Mouse (Mus musculus) fibroblast of lung, adult 2 months (primary cell): ENCODE measurements around the gene Ptgis.

Experiments
- DNase-seq: peaks from one replicate; pipeline ENCODE4 v3.0.0-alpha.2; 2011; ENCODE audit warnings: low read depth

Ptgis gene

DNA sequence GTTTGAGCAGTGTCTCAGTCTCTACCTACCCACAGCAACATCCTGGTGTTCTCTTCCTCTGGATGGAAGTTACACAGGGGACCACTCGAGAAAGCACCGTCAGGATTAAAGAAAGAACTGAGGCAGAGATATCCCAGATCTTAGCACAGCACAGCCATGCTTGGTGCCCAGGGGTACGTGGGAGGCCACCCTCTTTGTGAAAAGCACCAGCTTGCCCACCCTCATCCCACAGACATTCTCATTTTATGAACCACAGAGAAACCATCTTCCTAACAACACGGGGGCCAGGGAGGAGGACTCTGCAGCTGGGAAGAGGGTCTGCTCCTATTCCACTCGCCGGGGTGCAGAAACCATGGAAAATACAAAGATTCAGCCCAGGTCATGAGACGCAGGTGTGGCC, 90.3 kb downstream of the Ptgis start:
- DNase-seq, result no peak

- DNase-seq, result no peak
Measured at GRCm38 (mm10) chr2:167149035-167149434, 91.4 kb downstream of the Ptgis start.

DNA sequence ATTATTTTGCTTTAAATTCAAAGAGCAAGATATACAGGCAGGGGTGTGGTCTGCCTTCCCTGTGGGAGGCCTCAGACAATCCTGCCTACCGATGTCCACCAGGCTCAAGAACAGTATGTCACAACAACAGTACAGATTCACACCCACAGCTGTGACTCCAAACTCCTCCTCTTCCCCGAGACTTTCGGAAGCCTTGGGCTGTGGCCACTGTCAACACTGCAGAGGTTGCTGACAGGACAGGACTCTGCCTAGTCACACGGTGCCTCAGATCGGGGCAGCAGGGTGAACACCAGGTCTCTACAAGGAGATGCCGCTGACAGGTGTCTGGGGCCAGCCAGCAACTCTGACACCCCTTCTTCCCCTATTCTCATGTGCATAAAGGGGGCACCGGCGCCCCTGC, 92.7 kb downstream of the Ptgis start:
- no peak for DNase-seq

DNA sequence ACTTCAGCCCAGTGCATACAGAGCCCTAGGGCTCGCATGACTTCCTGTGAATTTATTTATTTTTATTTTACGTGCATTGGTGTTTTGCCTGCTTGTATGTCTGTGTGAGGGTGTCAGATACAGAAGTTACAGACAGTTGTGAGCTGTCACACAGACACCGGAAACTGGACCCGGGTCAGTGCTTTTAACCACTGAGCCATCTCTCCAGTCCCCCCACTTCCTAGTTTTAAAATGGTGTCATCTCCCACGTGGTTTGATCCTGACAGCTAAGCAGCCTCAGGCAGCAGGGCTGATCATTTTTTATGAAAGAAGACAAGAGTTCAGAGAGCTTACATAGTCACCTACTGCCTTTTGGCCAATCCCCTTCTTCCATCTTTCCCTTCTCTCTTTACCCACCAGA, 94.5 kb downstream of the Ptgis start:
- no peak for DNase-seq

- no peak for DNase-seq
Measured at GRCm38 (mm10) chr2:167144439-167145307, 95.7 kb downstream of the Ptgis start.

GRCm38 (mm10) chr2:167143914-167144313, 96.5 kb downstream of the Ptgis start:
- no peak for DNase-seq

DNA sequence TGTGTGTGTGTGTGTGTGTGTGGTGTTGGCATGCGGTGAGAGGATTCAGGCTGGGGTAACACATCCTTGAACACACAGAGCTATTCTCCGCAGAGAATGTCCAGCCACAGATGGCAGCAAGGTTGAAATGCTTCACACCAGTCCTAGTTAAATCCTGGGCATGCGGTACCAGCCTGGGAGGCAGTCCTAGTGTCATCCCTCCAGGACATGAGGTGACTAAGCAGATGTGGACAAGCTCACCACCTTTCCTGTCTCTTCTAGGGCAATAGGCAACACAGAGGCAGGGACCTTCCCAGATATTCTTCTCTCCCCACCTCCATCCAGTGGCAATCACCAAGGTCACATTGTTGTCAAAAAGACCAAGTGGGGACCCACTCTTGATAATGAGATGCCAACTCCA, 98.1 kb downstream of the Ptgis start:
- no peak for DNase-seq

DNA sequence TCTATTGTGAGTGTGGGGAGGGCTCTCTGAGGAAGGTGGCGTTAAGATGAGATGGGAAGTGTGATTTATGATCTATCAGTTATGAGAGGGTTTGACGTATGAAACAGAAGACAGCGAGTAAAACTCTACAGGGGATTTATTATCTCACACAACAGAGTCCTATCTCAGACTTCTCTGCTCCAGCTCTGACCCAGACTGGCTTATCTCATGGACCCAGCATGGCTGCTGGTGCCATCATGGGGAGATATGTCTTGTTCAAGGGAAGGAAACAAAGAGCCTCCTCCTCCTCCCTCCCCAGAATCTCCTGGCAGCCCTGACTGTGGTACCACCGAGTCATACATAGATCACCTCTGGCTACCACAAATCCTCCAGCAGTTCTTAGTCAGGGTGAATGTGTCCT, 98.6 kb downstream of the Ptgis start:
- no peak for DNase-seq
